Mouse (Mus musculus) mouse embryonic stem cell (cell line): ENCODE measurements at regions not wholly inside any gene's neighbourhood (a gene's known extent, or its start where the extent isn't known, plus 50 kb on each side); places are given as distances from the start of the nearest gene placed in this dataset.

ENCODE experiments used
- in situ Hi-C, 2 experiments: fragments of 300-500 bp; cut with MboI; formaldehyde crosslinking; loops; 1 replicate in 1 of 2; 3 replicates in 1 of 2; pipeline ENCODE4 v1.14.3; 2019 to 2020; ENCODE audit warnings: low sequenced_read_pairs in 2 of 2, low pct_unique_long_range_greater_than_20kb in 1 of 2, mixed read lengths in 1 of 2; ENCODE audit not compliant: unreplicated experiment in 1 of 2

DNA sequence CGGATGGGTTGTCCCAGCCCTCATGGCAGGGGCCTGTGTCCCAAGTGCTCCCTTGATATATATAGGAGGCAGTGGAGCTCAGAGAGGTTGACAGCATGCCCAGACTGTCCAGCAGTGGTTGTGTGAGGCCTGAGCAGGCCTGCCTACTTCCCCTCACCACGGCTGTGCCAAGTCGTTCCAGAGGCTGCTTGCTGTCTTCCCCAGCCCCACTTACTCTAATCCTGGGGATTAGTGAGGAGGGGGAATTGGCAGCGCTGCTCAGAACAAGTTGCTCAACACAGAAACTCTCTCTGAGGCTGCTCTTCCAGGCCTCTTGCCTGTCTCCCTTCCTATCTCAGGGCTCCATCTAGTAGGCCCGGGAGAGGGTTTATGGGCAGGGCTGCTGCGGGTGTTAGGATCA lies 56.1 kb upstream of the 1600014C23Rik start:
- in situ Hi-C loops: no loop called here

DNA sequence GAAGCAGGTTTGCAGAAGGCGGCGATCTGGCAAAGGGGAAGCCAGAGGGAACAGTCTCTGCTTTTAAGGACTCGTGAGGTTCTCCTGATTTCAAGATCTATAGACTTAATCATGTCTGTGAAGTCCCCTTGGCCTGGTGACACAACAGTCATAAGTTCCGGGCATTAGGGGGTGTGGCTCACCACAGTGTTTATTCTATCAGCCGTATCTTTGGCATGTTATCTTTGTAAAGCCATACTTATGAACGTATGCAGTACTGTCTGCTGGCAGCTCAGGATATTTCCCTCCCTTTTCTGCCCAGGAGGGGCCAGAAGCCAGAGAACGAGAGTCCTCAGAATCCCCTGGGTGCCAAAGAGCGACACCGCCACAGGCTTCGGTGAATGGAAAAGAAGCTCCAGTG lies 51.3 kb upstream of the 1600014C23Rik start:
- in situ Hi-C loops: no loop called here

DNA sequence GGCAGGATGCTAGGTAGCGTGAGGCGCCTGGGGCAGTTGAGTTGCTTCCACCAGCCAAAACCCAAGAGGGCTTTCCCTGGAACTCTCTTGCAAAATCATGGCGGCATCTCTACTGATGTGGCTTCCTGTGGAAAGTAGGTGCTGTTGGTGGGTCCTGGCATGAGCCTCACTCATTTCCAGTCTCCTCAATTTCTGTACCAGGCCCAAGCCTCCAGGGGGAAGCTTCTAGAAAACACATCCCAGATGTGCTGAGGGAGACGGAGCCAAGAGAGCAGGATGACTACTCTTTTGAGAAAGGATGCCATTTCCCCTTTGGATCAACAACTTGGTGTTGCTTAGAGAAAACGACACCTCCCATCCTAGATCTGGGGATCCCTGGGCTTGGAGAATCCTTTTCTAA lies 50.9 kb upstream of the 1600014C23Rik start:
- in situ Hi-C loops: no loop called here
